Mouse (Mus musculus) E14TG2a.4 (cell line): ENCODE data around the gene Sirt2.

Source experiments
- CTCF ChIP-seq: conservative IDR thresholded peaks from 2 replicates; pipeline ENCODE4 v1.5.1; 2014; ENCODE audit warnings: low read length
- POU5F1 ChIP-seq: IDR thresholded peaks from 2 replicates; pipeline ENCODE4 v1.6.1; 2014; ENCODE audit warnings: low read length, borderline replicate concordance

DNA sequence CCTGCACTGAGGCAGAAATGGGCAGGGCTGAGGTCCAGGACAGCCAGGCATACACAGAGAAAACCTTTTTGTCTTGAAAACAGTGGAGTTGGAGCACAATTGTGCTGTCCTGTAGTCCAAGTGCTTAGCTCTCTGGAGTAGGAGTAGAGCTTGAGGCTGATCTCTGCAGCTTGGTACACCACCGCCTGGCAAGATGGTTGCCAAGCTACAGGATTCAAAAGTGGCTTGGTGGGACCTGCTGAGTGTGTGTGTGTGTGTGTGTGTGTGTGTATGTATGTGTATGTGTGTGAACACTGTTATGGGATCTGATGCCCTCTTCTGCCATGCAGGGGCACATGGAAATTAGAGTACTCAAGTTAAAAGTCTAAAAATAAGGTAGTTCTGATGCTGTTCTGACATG lies 56.0 kb downstream of the Sirt2 start:
- no peak for TF ChIP-seq CTCF
- no peak for TF ChIP-seq POU5F1
